Mouse (Mus musculus) ES-E14 (cell line): ENCODE results near the gene Inip. TPM values are rescaled to one million over a fixed set of nuclear protein-coding genes. Genes with fewer than 3 reads are reported as not detected.
"Not testable (repeated sequence)": the region's sequence is repeated elsewhere in the genome, so short reads cannot be mapped to it uniquely, and the experiment has no call there.

ENCODE experiments used
- DNase-seq: peaks from one replicate; pipeline ENCODE4 v3.0.0-alpha.2; 2013; ENCODE audit warnings: low read depth, low spot score
- H3K27ac ChIP-seq: 2 replicates; pipeline ENCODE4 v1.5.1; 2012; ENCODE audit warnings: low read depth, mild to moderate bottlenecking, low read length, moderate library complexity, mixed read lengths; ENCODE audit not compliant: poor library complexity, insufficient read depth, severe bottlenecking
- H3K36me3 ChIP-seq: 2 replicates; pipeline ENCODE4 v1.6.1; 2012; ENCODE audit warnings: mild to moderate bottlenecking, low read length, moderate library complexity, mixed read lengths; ENCODE audit not compliant: control insufficient read depth, poor library complexity, insufficient read depth, severe bottlenecking
- H3K4me1 ChIP-seq, 2 experiments: fragments of 150-350 bp in 1 of 2; sonication (generic) in 1 of 2; 2 replicates each; pipeline ENCODE4 v1.6.1; 2012; ENCODE audit warnings: low read length in 2 of 2, mild to moderate bottlenecking in 1 of 2, mixed read lengths in 1 of 2; ENCODE audit not compliant: control insufficient read depth in 2 of 2, insufficient read depth in 2 of 2, poor library complexity in 1 of 2
- H3K4me3 ChIP-seq, 2 experiments: fragments of 150-350 bp in 1 of 2; sonication (generic) in 1 of 2; 2 replicates each; pipeline ENCODE4 v1.5.1; 2012; ENCODE audit warnings: low read length in 2 of 2, low read depth in 1 of 2, mild to moderate bottlenecking in 1 of 2, mixed read lengths in 1 of 2; ENCODE audit not compliant: insufficient read depth in 1 of 2, poor library complexity in 1 of 2, severe bottlenecking in 1 of 2
- H3K9ac ChIP-seq: 2 replicates; pipeline ENCODE4 v1.6.1; 2012; ENCODE audit warnings: low read depth, mild to moderate bottlenecking, low read length, mixed read lengths; ENCODE audit not compliant: poor library complexity, insufficient read depth, severe bottlenecking
- H3K9me3 ChIP-seq: fragments of 150-350 bp; sonication (generic); 2 replicates; pipeline ENCODE4 v1.6.1; 2012; ENCODE audit warnings: low read depth, mild to moderate bottlenecking, low read length; ENCODE audit not compliant: control insufficient read depth, insufficient read depth
- CHD2 ChIP-seq: IDR thresholded peaks from 2 replicates; pipeline ENCODE4 v1.6.1; 2014; ENCODE audit warnings: mild to moderate bottlenecking, low read depth, low read length, inconsistent platforms
- HCFC1 ChIP-seq: IDR thresholded peaks from 2 replicates; pipeline ENCODE4 v1.6.1; 2012; ENCODE audit warnings: low read length, inconsistent platforms, borderline replicate concordance; ENCODE audit not compliant: insufficient read depth
- MAFK ChIP-seq: IDR thresholded peaks from 2 replicates; pipeline ENCODE4 v1.6.1; 2014; ENCODE audit warnings: mild to moderate bottlenecking, low read depth, low read length, inconsistent platforms; ENCODE audit not compliant: insufficient read depth
- ZC3H11A ChIP-seq: IDR thresholded peaks from 2 replicates; pipeline ENCODE4 v1.6.1; 2012; ENCODE audit warnings: low read depth, mild to moderate bottlenecking, inconsistent platforms, low read length, borderline replicate concordance
- ZNF384 ChIP-seq: IDR thresholded peaks from 2 replicates; pipeline ENCODE4 v1.6.1; 2012; ENCODE audit warnings: low read depth, low read length, inconsistent platforms
- in situ Hi-C, 2 experiments: fragments of 600-800 bp; cut with MboI; formaldehyde crosslinking; loops; one replicate each; pipeline ENCODE4 v1.15.1; 2025; ENCODE audit warnings: low sequenced_read_pairs in 2 of 2, inconsistent platforms in 1 of 2; ENCODE audit not compliant: unreplicated experiment in 2 of 2
- total RNA-seq: library from RNA; depleted of rRNA; stranded (reverse); fragments of 300-350 nt; gene quantifications from 2 replicates; pipeline ENCODE4 v1.2.3, GENCODE M21; 2012

Gene Inip
- total RNA-seq, 1 experiment = 31.5 TPM

DNA sequence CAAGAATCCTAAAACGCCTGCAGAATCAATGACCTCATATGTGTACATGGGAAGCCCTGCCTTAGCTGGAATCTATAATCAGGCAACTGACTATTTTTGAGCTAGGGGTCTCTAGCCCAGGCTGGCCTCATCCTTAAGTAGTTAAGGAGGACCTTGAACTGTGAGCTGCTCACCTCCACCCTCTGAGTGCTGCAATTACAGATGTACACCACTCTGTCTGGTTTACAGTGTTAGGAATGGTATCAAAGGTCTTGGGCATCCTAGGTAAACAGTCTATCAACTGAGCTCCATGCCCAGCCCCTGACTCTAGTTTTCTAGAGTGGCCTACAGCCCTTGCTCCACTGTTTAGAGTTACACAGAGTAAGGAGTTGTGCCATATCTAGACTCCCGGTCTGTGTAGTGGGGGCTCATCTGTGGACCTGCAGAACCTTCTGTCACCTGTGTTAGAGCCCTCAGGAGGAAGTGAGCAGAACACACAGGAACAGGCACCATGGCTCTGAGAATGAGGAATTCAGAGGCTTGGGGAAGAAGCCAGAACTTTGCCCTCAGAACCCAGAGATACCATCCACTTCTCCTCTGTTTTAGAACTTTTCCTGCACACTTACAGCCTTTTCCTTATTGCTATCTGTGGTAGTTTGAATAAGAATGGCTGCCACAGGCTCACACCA is 5.5 kb downstream of the Inip start:
- in situ Hi-C loops = no loop called here
- TF ChIP-seq ZC3H11A (no peak), CHD2 (no peak)
- Histone ChIP-seq H3K9me3 (no peaks in the 10 kb centered on the region), H3K27ac (no peak overlapping the region), H3K9ac (no peak overlapping the region), H3K36me3 (no peaks in the 10 kb centered on the region), H3K4me3 (no peak overlapping the region), H3K4me1 (no peaks in the 10 kb centered on the region)
- DNase-seq = no peak

DNA sequence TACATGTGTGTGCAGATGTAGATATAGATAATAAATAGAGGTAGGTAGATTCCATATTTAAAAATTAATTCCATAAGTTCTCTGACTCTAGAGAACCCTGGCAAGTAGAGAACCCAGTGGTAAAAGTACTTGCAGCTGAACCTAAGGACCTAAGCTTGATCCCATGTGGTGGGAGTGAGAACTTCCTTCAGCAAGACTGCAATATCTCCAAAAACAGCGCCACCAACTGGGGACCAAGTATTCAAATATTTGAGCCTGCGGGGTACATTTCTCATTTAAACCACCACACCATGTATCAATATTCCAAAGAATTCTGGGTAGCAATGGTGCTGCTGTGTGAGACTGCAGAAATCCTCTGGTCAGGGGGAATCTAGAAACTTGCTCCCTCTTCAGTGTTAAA is 7.3 kb downstream of the Inip start:
- H3K9ac ChIP-seq = no peak overlapping the region
- no peak for DNase-seq
- no peaks in the 10 kb centered on the region for H3K4me1 ChIP-seq
- TF ChIP-seq MAFK (no peak), CHD2 (no peak), HCFC1 (no peak), ZNF384 (no peak), ZC3H11A (no peak)
- H3K36me3 ChIP-seq = no peaks in the 10 kb centered on the region
- no peak overlapping the region for H3K4me3 ChIP-seq
- no peak overlapping the region for H3K27ac ChIP-seq
- in situ Hi-C loops = no loop called here
- no peaks in the 10 kb centered on the region for H3K9me3 ChIP-seq

DNA sequence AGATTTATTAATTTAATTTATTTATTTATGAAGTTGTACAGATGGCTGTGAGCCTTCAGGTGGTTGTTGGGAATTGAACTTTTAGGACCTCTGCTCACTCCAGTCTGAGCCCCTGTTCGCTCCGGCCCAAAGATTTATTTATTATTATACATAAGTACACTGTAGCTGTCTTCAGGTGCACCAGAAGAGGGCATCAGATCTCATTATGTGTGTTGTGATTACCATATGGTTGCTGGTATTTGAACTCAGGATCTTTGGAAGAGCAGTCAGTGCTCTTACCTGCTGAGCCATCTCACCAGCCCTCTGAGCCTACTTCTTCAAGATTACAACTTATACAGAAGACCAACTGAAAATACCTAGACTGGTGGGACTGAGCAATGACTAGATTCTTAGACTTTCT is 7.8 kb downstream of the Inip start:
- DNase-seq, H3K36me3 ChIP-seq, in situ Hi-C loops, H3K9me3 ChIP-seq, H3K4me3 ChIP-seq, H3K9ac ChIP-seq, H3K27ac ChIP-seq, H3K4me1 ChIP-seq: not testable (repeated sequence)

DNA sequence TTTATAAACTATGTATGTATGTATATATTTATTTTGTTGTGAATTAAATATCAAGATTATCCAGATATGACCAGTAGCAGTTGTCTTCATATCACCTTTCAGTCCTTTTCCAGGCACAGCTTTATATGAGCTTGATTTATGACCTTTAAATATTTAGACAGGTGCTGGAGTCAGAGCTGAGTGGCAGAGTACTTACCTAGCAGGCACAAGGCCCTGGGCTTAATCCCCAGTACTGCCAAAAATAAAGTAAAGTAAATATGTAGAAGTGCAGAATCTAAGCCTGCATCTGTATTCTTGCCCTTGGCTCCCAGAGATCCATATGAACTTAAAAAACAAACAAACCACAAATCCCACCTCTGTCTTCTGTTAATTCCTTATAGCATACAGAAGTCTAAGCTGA is 12.4 kb downstream of the Inip start:
- in situ Hi-C loops = no loop called here
- no peak overlapping the region for H3K4me3 ChIP-seq
- H3K27ac ChIP-seq = no peak overlapping the region
- no peaks in the 10 kb centered on the region for H3K36me3 ChIP-seq
- H3K9ac ChIP-seq = no peak overlapping the region
- H3K4me1 ChIP-seq = peaks cover 0 to 5% of the 10 kb centered on the region in 2 experiments; a peak in 2 of 4 replicates
- DNase-seq = no peak
- TF ChIP-seq HCFC1 (no peak), ZC3H11A (no peak), MAFK (no peak), CHD2 (no peak), ZNF384 (no peak)
- no peaks in the 10 kb centered on the region for H3K9me3 ChIP-seq

DNA sequence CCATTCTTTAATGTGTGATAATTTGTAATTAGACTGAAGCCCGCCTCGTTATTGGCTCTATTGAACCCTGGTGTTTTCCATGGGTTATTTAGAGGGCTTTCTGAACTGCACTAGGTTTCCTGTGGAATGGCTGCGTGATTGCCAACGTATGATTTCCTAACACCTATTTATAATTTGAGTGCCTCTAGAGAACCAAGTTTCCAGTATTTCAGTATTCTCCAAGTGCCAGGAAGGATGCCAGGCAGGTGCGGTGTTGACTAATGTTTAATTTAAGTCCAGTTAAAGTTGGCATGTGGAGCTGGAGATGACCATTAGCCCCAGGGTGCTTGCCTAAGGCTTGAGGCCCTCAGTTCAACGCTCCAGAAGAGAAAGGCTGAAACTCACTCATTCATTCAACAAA is 14.3 kb downstream of the Inip start:
- no peak overlapping the region for H3K4me3 ChIP-seq
- H3K9ac ChIP-seq = no peak overlapping the region

More for the DNA sequence above, 14.3 kb downstream of the Inip start:
- no peak for DNase-seq
- Histone ChIP-seq H3K36me3 (no peaks in the 10 kb centered on the region), H3K4me1 (peaks cover 0 to 5% of the 10 kb centered on the region in 2 experiments; a peak in 2 of 4 replicates), H3K27ac (no peak overlapping the region), H3K9me3 (no peaks in the 10 kb centered on the region)
- in situ Hi-C loops = no loop called here
- TF ChIP-seq MAFK (no peak), HCFC1 (no peak), ZNF384 (no peak), CHD2 (no peak), ZC3H11A (no peak)
